Mouse (Mus musculus) myocyte (in vitro differentiated cells): Measurements from ENCODE around the gene Ube3b.

Source experiments
- MAX ChIP-seq: IDR thresholded peaks from one replicate; pipeline ENCODE4 v1.6.1; 2011; ENCODE audit warnings: low read depth, mild to moderate bottlenecking, control low read depth
- POLR2A ChIP-seq: IDR thresholded peaks from one replicate; pipeline ENCODE4 v1.6.1; 2011; ENCODE audit warnings: low read depth, mild to moderate bottlenecking, control low read depth, moderate library complexity; ENCODE audit not compliant: insufficient read length

DNA sequence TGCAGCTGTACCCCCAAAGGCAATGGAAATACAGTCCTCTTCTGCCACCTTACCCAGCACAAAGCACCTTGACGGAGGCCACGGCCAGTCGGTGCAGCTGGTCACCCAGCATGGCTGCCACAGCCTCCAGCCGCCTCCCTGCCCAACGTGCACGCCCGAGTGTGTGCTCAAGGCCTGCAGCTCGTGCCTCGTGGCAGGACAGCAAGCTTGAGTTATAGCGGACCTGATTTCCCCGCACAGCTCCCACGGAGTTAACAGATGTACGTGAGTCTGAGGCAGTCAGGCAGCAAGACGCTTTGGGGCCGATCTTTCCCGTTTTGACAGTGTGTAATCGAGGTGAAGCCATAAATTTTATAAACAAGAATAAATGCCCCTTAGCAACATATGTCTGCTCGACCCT lies 48.2 kb downstream of the Ube3b start:
- TF ChIP-seq POLR2A (no peak), MAX (no peak)
